Mouse (Mus musculus) left cerebral cortex, adult 9 months (tissue): ENCODE results near the gene Psen2.

Source experiments
- DNase-seq, 2 experiments: peaks; one replicate each; pipeline ENCODE4 v3.0.0; 2022; ENCODE audit warnings: low spot score in 2 of 2

Psen2 gene

GRCm38 (mm10) chr1:180274725-180275308 lies 11.6 kb upstream of the Psen2 start:
- DNase-seq, result no peak

GRCm38 (mm10) chr1:180269033-180269432 lies 5.8 kb upstream of the Psen2 start:
- no peak for DNase-seq

GRCm38 (mm10) chr1:180268249-180269031 lies 5.2 kb upstream of the Psen2 start:
- DNase-seq, result peak in 1 of 2 experiments; percentile 96

DNA sequence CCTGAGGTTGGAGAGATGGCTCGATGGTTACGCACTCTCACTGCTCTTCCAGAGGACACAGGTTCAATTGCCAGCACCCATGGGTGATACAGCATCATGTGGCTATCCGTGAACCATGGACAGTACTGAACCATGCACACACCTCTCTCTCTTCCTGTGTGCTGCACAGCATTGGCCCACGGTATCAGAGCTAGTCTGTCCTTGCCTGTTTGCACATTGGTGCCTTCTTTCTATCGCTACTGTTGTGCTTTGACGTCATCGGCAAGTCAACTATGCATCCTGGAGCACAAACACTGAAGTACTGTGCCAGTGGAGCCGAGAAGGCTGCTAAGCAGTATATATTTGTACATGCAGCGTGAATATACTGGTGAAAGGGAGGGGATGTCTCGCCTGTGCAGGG lies 3.9 kb upstream of the Psen2 start:
- DNase-seq, result no peak

DNA sequence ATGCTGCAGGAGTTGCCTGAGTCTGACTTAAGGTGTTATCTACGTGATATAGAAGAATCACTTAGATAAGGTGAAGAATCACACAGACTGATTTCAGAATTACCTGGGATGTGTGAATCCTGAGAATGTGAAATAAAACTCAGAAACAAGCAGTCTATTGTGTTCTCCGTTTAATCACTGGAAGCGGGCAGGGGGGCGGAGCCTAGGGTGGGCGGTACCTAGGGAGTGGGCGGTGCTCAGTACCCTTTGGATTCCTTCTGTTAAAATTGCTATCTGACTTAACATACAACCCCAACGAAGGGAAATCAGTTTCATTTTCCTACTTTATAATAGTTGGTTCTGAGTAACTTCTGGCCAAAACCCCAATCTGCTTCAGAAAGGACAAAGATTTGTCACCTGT lies 2.2 kb upstream of the Psen2 start:
- no peak for DNase-seq

DNA sequence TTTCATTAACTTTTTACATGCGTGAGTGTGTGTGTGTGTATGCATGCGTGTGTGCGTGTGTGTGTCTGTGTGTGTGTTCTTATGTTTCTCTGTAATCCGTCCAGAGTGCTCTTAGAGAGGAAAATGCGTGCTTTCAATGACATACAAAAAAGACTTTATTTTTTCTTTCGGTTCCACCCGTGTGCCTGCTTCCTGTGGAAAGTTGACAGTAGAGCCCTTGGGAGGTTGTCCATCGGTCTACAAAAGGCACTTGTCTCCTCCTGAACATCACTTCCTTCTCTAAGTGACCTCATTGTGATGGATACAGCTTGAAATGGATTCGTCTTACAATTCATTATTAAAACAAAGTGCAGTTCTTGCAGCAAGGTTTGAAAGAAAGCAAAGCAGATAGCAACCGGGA lies 1.6 kb upstream of the Psen2 start:
- DNase-seq, result no peak

DNA sequence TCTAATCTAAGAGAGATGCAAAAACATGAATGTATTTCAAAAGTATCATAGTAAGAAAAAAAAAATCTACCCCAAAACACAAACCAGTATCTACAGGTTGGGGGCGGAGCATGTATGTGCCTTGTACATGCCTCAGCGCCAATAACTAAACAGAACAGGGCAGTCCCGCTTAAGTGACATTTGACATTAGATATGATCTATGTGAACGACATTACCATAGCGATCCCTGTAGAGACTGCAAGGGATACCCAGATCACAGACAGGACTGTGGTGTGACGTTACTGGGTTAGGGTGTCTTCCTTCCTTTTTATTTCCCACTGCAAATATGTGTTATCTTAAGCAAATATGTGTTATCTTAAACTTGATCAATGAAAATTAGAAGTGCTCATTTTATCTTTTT lies 1.2 kb upstream of the Psen2 start:
- no peak for DNase-seq

DNA sequence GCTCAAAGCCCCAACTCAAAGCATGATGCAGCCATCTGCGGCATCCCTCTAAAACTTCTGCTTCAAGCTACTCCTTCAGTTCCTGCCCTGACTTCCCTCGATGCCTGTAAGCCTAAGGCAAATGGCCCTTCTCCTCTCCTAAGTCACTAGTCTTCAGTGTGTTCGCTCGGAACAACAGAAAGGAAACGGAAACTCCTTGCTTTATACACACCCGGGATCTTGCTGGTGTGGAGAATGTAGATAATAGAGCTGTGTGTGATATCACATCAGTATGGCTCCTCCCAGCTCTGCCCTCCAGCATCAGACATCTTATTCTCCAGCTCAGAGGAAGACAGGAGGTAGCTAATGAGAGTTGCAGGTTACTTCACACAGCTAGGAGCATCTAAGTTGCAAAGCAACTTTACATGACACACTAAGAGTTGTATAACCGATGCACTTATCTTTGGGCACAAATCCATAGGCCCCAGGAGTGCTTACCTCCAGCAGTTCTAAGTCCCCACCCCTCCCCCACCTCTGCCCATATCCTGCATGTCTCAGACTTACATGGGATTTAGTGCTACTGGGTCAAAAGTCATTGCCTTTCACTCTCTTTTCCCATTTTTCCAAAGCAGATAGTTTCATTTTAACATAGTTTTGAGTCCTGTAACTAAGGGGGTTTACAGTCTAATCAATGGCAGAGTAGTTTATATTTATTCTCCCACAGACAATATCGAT lies 1.2 kb downstream of the Psen2 start:
- DNase-seq, result no peak

DNA sequence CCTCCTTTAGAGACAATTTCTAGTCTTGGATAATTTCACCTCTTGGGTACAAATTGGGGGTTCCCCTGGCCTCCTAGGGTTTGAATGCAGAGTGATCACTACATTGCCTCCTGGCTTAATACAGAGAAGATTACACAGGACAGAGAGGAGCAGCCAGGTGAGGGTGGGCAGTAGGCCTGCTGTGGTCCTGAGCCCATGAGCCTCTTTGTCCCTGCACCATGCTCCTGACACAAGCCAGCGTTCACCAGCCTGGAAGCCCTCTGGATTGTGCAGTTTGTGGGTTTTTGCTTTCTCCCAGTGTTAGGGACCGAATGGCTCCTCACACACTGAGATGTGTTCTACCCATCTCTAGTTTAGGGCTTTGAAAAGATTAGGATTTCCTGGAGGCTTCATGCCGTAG lies 1.8 kb downstream of the Psen2 start:
- DNase-seq, result no peak

DNA sequence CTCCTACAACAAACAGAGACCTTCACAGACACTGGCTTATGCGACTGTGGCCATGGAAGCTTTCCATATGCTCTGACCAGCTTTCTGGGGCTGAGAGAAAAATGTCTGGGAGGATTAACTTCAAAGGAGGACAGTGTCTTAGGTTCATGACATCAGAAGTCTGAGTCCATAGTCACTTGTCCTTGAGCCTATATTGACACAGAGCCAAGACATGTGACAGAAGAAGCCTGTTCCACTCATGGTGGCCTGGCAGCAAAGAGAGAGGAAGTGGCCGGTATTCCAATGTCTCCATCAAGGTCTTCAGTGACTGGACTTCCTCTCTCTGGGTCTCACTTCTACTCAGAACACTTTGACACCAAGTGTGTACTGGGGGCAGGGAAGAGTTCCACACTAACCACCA lies 2.4 kb downstream of the Psen2 start:
- DNase-seq, result no peak

GRCm38 (mm10) chr1:180259753-180260152 lies 3.5 kb downstream of the Psen2 start:
- DNase-seq, result no peak

- DNase-seq, result no peak
Measured at GRCm38 (mm10) chr1:180257446-180257845, 5.8 kb downstream of the Psen2 start.

DNA sequence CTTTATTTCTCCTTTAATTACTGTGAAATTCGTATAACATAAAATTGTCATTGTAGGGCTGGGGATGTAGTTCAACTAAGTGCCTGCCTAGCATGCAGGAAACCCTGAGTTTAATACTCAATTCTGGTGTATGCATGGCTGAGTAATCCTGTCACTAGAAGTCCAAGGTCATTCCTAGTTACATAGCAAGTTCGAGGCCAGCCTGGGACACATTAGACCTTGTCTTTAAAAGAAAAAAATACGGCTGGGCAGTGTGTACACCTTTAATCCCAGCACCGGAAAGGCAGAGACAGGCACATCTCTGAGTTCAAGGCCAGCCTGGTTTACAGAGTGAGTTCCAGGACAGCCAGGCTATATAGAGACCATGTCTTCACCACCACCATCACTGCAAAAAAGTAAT lies 6.4 kb downstream of the Psen2 start:
- no peak for DNase-seq

DNA sequence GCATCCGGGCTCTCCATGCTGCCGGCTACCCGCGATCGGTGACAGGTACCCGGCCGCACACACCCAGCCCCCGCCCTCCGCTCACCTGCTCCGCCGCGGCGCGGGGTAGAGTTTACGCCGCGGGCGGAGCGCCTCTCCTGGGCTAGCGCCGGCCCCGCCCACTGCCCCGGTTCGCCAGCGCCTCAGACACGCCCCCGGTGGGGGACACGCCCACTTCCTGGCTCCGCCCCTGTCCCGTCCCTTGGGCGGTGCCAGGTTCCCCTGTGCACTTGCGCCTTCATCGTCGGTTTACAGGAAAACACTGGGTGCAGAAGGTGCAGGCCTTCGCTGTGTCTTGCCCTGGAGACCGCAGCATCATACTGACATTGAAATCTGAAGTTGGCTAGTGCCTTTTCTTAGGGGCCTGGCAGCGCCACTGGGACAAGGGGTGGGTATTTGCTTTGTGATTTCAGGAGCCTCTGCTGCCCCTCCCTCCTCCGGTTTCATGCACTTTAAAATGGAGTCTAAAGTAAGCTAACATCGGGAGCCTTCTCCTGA lies 7.0 kb downstream of the Psen2 start:
- peak; percentile 75 to 93 for DNase-seq

- DNase-seq, result peak in 1 of 2 experiments; percentile 39
Measured at GRCm38 (mm10) chr1:180255294-180256117, 7.7 kb downstream of the Psen2 start.

GRCm38 (mm10) chr1:180254316-180254715 lies 8.9 kb downstream of the Psen2 start:
- DNase-seq, result no peak

- DNase-seq, result no peak
Measured at GRCm38 (mm10) chr1:180252656-180253190, 10.5 kb downstream of the Psen2 start.

DNA sequence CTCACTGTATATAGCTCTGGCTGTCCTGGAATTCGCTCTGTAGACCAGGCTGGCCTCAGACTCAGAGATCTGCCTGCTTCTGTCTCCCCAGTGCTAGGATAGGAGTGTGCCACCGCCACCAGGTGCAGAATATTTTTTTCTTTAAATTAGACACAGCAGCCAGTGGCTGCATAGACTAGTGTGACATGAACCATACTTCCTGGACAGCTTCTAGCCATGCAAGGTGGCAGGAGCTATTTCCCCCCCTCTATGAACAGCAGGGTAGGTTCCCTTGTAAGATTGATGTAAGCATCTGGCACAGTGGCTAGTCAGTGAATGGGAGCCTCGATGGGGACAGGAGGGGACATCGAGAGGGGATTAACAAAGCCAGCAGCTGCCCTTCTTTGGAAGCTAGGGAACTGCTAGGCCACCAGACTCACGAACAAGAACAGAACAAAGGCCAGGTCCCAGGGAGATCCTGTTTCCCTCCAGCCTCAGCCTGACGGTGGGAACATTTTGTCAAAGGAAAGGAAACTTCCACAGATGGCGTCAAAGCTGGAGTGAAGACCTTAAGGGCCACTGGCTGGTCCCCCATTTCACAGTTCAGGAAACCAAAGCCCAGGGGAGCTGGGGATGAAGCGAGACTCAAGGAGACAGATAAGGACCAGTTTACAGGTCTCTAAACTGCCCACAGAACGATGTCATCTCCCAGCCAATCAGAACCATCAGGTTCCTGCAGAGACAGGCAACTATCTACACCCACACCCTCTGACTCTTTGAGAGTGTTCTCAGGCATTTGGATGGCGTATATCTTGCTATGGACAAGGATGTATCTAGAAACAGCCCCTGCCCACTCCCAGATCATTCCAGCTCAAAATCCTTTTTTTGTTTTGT lies 11.8 kb downstream of the Psen2 start:
- DNase-seq, result no peak

GRCm38 (mm10) chr1:180250441-180250830 lies 12.8 kb downstream of the Psen2 start:
- no peak for DNase-seq

DNA sequence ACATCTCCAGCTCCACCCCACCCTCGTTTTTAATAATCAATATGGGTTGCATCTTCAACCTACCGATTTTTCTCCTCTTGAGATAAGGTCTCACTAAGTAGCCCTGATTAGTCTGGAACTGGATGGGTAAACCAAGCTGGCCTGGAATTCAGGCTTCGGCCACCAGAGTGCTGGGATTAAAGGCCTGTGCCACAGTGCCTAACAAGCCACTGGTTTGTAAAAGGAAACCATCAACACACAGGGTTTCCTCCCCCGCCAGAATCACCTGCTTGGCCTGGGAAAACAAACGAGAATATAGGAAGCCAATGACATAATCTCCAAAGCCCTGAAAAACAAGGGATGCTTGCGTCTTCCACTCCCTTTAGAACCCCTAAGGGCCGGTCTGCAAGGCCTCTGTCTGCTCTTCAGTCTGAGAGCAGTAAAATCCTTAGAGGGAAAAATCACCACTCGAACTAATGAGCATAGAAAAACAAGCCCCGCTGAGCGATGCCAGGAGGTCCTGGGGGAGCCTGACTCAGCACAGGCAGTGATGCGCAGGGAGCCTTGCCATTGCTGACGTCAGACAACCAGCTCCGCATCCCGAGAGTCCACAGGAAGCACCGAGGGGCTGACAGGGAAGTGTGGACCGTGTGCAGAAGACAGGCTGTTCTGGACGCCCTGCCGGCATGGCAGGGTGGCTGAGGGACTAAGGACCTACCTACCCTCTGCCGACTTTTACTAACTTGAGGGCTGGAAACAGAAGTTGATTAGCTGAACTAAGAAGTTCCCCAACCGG lies 13.4 kb downstream of the Psen2 start:
- DNase-seq, result peak in 1 of 2 experiments; percentile 49
